Mouse (Mus musculus): ENCODE data around the gene Yeats4. TPM values are rescaled to one million over a fixed set of nuclear protein-coding genes. Genes with fewer than 3 reads are reported as not detected.

Yeats4 gene
- polyA plus RNA-seq, 1 experiment from 2014 or later: 112 TPM

DNA sequence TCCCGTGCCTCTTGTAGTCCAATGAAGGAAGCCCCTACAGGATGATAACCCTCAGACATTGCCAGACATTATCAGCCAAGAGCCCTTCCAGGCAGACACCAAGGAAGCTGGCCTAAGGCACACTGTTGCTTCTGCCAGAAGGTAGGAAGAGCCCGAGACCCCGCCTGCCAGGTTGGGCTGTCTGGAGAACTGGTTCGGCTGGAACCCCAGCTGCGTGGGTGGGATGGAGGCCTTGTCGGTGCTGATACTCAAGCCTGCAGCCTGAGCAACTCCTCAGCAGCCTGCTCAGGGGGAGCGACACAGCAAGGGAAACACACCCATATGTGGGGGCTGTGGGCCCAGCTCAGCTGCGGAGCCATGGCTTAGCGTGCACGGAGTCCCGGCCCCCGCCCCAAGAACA, 29.3 kb downstream of the Yeats4 start:
- peaks cover 10% of the 10 kb centered on the region for H3K4me1 ChIP-seq (replicated peaks)
- 93% methylated on average over 12 of the region's 12 CpGs for WGBS
- H3K36me3 ChIP-seq: no peaks in the 10 kb centered on the region

DNA sequence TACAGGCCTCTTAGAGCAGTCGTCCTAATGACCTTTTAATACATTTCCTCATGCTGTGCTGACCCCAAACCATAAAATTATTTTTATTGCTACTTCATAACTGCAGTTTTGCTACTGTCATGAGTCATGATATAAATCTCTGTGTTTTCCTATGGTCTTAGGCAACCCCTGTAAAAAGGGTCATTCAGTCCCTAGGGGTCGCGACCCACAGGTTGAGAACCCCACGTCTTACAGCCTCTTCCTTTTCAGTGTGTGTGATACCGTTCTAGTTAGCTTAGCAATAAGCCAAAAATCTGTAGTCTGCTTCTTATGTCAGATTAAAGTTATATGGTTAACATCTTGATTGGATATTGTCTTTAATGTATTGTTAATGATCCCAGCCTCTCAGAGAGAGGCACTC, 30.9 kb downstream of the Yeats4 start:
- DNase-seq (ENCODE audit: low spot score): no peak
- Histone ChIP-seq H3K27me3 (ENCODE audit: insufficient read depth, poor library complexity, severe bottlenecking) (no peaks in the 10 kb centered on the region), H3K27ac (no peak overlapping the region), H3K4me1 (replicated peaks) (no peaks in the 10 kb centered on the region), H3K4me3 (no peak overlapping the region), H3K9me3 (no peaks in the 10 kb centered on the region), H3K36me3 (no peaks in the 10 kb centered on the region)
- 86% methylated on average over 5 of the region's 5 CpGs for WGBS

More for the DNA sequence above, 29.3 kb downstream of the Yeats4 start:
- no peaks in the 10 kb centered on the region for H3K9me3 ChIP-seq
- H3K27ac ChIP-seq: no peak overlapping the region
- H3K4me3 ChIP-seq: no peak overlapping the region
- no peak for DNase-seq (ENCODE audit: low spot score)
- no peaks in the 10 kb centered on the region for H3K27me3 ChIP-seq (ENCODE audit: insufficient read depth, poor library complexity, severe bottlenecking)

DNA sequence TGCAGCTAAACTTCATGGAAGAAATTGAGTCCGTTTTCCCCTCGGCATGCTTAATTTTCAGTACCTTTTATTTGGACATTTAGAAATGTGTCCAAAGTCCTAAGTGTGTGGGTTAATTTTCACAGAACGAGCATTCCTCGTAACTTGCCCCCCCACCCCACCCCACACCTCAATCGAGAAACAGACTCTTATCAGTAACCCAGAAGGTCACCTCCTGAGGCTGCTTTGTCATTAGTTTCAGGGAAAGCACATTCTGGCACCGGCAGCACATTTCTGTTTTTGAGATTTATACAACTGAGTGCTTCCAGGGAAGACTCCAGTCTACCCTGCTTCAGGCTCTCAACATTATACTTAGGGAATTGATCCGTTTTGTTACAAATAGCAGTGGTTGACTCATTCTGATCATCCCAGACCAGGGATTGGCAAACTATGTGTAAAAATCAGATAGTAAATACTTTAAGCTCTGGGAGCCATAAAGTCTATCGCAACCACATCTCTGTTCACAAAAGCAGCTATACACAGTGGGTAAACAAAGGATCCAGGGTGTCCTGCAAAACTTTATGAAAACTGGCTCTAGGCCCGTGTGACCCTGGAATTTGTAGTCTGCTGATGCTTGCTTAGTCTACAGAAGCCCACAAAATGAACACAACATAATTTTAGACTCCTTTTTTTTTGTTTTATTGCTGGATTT, 38.8 kb downstream of the Yeats4 start:
- no peak overlapping the region for H3K27ac ChIP-seq
- H3K4me3 ChIP-seq: no peak overlapping the region
- H3K27me3 ChIP-seq (ENCODE audit: insufficient read depth, poor library complexity, severe bottlenecking): no peaks in the 10 kb centered on the region
- 0 out of 2 replicates have a peak, but pooled peaks cover 3% of the 10 kb centered on the region for H3K4me1 ChIP-seq (replicated peaks)
- no peak for DNase-seq (ENCODE audit: low spot score)
- 74% methylated on average over 9 of the region's 9 CpGs for WGBS
- H3K36me3 ChIP-seq: no peaks in the 10 kb centered on the region
- H3K9me3 ChIP-seq: no peaks in the 10 kb centered on the region

DNA sequence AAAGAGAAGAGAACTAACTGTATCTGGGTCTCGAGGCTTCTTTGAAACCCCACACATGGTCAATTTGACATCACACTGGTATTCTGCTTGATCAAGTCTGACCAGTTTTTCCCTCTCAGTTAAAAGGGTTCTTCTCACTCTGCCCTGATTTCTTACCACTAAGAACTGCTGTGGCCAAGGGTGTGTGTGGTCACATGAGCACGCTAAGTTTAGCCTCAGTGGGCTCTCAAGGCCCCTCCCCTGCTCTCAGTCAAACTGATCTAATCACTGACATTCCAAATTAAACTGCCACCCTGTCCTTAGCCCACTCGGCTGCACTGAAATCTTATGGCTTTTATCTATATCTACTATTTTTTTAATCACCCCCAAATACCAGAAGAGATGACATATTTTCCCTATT, 43.2 kb downstream of the Yeats4 start:
- 0 out of 2 replicates have a peak, but pooled peaks cover 3% of the 10 kb centered on the region for H3K4me1 ChIP-seq (replicated peaks)
- 65% methylated on average over 3 of the region's 3 CpGs for WGBS
- no peaks in the 10 kb centered on the region for H3K9me3 ChIP-seq
- no peaks in the 10 kb centered on the region for H3K27me3 ChIP-seq (ENCODE audit: insufficient read depth, poor library complexity, severe bottlenecking)
- H3K36me3 ChIP-seq: no peaks in the 10 kb centered on the region
- no peak overlapping the region for H3K4me3 ChIP-seq
- no peak overlapping the region for H3K27ac ChIP-seq
- DNase-seq (ENCODE audit: low spot score): no peak

DNA sequence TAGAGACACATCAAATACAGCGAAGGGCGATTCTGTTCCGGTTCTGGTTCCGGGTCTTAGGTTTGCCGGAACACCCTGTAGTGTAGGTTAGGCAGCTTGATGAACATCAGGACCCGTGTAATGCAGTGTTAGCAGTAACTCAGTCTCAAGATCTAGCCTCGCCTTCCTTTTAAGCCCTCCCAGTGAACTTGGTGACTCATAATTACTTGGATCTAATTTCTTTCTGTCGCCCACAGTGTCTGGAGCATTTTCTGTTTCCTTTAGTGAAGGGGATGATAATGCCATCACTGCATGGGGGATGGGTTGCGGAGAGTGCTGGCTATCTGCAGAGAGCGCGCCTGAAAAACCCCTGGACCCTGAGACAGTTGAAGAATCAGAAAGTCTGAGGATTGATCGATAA, 49.7 kb downstream of the Yeats4 start:
- peaks cover 21% of the 10 kb centered on the region for H3K4me1 ChIP-seq (replicated peaks)
- H3K9me3 ChIP-seq: no peaks in the 10 kb centered on the region
- H3K27ac ChIP-seq: peak overlapping the region; percentile 59; the same call in 1 of the 2 replicates
- H3K36me3 ChIP-seq: no peaks in the 10 kb centered on the region
- no peak for DNase-seq (ENCODE audit: low spot score)
- WGBS: 55% methylated on average over 12 of the region's 12 CpGs
- H3K27me3 ChIP-seq (ENCODE audit: insufficient read depth, poor library complexity, severe bottlenecking): no peaks in the 10 kb centered on the region
- 0 out of 2 replicates have a peak overlapping the region, but pooled peaks have one; percentile 23 for H3K4me3 ChIP-seq

DNA sequence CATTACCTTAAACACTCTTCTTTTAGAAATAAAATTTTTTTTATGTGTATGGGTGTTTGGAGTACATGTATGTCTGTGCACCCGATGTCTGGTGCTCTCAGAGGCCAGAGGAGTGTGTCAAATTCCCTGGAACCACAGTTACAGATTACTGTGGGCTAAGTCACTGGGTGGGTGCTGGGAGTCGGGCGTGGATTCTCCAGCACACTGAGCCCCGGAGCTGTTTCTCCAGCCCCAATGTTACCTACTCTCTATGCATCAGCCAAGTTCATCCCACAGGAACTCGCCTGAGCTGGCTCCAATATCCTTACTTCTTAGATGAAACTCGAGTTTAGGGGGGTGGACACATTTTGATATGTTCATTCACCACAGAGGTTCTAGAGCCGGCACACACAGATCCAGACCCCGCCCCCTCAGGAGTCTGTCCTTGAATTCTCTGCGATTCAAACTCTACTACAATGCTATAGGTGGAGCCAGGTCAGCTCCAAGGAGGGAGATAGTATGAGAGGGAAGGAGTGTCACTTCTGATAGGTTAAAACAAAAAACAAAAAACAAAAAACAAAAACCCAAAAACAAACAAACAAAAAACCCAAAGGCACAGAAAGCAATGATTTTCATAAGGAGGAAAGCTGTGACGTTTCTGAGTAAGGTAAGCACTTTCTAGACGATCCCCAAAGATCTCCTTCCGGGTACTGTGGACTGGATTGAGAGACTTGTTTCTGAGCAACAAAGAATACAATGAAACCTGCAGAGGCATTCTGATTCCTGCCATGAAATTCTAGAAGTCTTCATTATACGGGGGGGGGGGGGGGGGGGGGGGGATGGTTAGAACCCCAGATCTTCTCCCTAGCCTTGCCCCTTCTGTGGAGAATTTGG, 50.5 kb downstream of the Yeats4 start:
- Histone ChIP-seq H3K36me3 (no peaks in the 10 kb centered on the region), H3K4me3 (peak overlapping the region; percentile 23; the same call in 1 of the 2 replicates), H3K4me1 (replicated peaks) (peaks cover 21% of the 10 kb centered on the region), H3K27me3 (ENCODE audit: insufficient read depth, poor library complexity, severe bottlenecking) (no peaks in the 10 kb centered on the region), H3K27ac (peak overlapping the region; percentile 59; the same call in 1 of the 2 replicates), H3K9me3 (no peaks in the 10 kb centered on the region)
- 39% methylated on average over 13 of the region's 13 CpGs for WGBS
- no peak for DNase-seq (ENCODE audit: low spot score)

DNA sequence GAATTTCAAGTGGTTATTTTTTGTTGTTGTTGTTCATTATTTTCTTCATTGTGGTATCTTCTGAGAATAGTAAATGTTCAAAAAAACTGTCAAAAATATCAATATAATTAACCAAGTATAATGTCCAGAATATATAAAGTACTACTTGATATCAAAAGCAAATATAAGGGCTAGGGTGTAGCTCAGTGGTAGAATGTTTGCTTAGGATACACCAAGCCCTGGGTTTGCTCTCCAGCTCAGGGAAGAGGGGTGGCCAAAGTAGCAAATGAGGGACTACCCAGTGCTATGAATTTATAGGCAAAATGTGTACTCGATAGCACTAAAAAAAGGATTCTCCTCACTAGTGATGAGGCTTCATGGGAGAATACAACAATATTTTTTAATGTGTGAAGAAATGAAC, 51.2 kb downstream of the Yeats4 start:
- no peak for DNase-seq (ENCODE audit: low spot score)
- H3K9me3 ChIP-seq: no peaks in the 10 kb centered on the region
- H3K27me3 ChIP-seq (ENCODE audit: insufficient read depth, poor library complexity, severe bottlenecking): no peaks in the 10 kb centered on the region
- 90% methylated on average over 1 of the region's 1 CpGs for WGBS
- H3K4me1 ChIP-seq (replicated peaks): peaks cover 21% of the 10 kb centered on the region
- H3K4me3 ChIP-seq: no peak overlapping the region
- H3K36me3 ChIP-seq: no peaks in the 10 kb centered on the region
- H3K27ac ChIP-seq: no peak overlapping the region

DNA sequence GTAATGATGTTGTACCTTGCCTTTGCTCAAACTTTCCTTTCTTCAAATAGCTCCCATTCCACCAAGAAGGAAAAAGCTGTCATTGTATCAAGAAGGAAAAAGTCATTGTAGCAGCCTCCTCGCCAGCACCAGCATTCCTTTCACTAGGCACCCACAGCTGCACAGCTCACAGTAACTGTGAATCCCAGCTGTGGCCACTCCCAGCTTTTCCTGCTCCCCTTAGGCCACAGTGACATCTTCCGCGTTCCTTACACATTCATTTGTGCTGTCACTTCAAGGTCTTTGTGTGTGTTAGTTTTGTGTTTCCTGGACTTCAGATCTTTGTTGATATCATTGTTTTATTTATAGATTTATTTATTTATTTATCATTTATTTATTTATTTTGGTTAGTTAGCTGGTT, 52.2 kb downstream of the Yeats4 start:
- DNase-seq (ENCODE audit: low spot score): no peak
- Histone ChIP-seq H3K4me3 (no peak overlapping the region), H3K36me3 (no peaks in the 10 kb centered on the region), H3K4me1 (replicated peaks) (peaks cover 21% of the 10 kb centered on the region), H3K27me3 (ENCODE audit: insufficient read depth, poor library complexity, severe bottlenecking) (no peaks in the 10 kb centered on the region), H3K9me3 (no peaks in the 10 kb centered on the region), H3K27ac (no peak overlapping the region)
- 43% methylated on average over 3 of the region's 3 CpGs for WGBS

DNA sequence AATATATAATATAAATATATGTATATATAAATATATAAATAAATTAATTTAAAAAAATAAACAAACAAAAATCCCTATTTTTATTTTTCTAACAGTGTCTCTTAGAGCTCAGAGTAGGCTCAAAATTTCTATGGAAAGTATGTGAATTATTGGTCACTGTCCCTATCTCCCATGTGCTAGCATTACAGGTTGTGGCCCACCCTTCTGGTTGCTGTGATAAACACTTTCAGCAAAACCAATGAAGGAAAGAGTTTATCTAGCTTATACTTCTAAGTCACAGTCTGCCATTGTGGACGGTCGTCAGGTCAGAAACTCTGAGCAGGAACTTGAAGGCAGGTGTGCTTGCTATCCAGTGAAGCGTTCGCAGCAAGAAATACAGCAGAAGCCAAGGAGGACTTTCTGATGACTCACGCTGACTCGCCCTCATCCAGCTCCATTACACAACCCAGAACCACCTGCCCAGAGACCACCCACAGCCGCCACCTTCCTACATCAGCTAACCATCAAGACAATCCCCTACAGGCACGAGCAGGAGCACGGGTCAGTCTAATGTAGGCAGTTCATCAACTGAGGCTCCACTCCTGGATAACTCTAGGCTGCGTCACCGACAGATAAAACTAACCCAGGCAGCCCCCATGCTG, 57.4 kb downstream of the Yeats4 start:
- Histone ChIP-seq H3K27ac (no peak overlapping the region), H3K4me3 (no peak overlapping the region), H3K4me1 (replicated peaks) (0 out of 2 replicates have a peak, but pooled peaks cover 4% of the 10 kb centered on the region), H3K27me3 (ENCODE audit: insufficient read depth, poor library complexity, severe bottlenecking) (no peaks in the 10 kb centered on the region), H3K9me3 (no peaks in the 10 kb centered on the region), H3K36me3 (no peaks in the 10 kb centered on the region)
- no peak for DNase-seq (ENCODE audit: low spot score)
- WGBS: 89% methylated on average over 11 of the region's 11 CpGs

Other genes starting within 250 kb of the Yeats4 start
- 0.11 TPM in 1 of 2 replicates, not detected in the other for gene Best3, start 238.2 kb downstream of the Yeats4 start, polyA plus RNA-seq (2016; fragmentation: Nextera tagmentation; extraction: Ambion mirVana)
- gene Lrrc10, start 179.2 kb downstream of the Yeats4 start, polyA plus RNA-seq (2016; fragmentation: Nextera tagmentation; extraction: Ambion mirVana): not detected in 2 replicates
- gene Cct2, start 160.7 kb downstream of the Yeats4 start, polyA plus RNA-seq (2016; fragmentation: Nextera tagmentation; extraction: Ambion mirVana): 264 and 323 TPM in 2 replicates
- 19.8 and 21.4 TPM in 2 replicates for gene Frs2, start 76.0 kb downstream of the Yeats4 start, polyA plus RNA-seq (2016; fragmentation: Nextera tagmentation; extraction: Ambion mirVana)
- not detected in 2 replicates for gene 9530003J23Rik, start 14.2 kb upstream of the Yeats4 start, polyA plus RNA-seq (2016; fragmentation: Nextera tagmentation; extraction: Ambion mirVana)
- gene Lyz2, start 57.8 kb upstream of the Yeats4 start, polyA plus RNA-seq (2016; fragmentation: Nextera tagmentation; extraction: Ambion mirVana): 8.7 and 16.7 TPM in 2 replicates
- not detected in 2 replicates for gene Lyz1, start 68.4 kb upstream of the Yeats4 start, polyA plus RNA-seq (2016; fragmentation: Nextera tagmentation; extraction: Ambion mirVana)
- gene Cpsf6, start 155.5 kb upstream of the Yeats4 start, polyA plus RNA-seq (2016; fragmentation: Nextera tagmentation; extraction: Ambion mirVana): 188 and 221 TPM in 2 replicates

Data from hindbrain, embryonic 10.5 days (tissue).